Mouse (Mus musculus): Measurements from ENCODE around the gene Col5a2. TPM values are rescaled to one million over a fixed set of nuclear protein-coding genes. Genes with fewer than 3 reads are reported as not detected.
"Not testable (repeated sequence)": the region's sequence is repeated elsewhere in the genome, so short reads cannot be mapped to it uniquely, and the experiment has no call there.

The Col5a2 gene
- polyA plus RNA-seq, 2 experiments, result 180 to 182 TPM

GRCm38 (mm10) chr1:45431922-45432321 lies 71.2 kb downstream of the Col5a2 start:
- Histone ChIP-seq H3K4me1 (ENCODE audit: control insufficient read depth, insufficient read depth, low read length) (no peaks in the 10 kb centered on the region), H3K27ac (replicated peaks; ENCODE audit: low read depth, low read length) (no peak overlapping the region), H3K4me2 (replicated peaks; ENCODE audit: low read depth, low read length, severe bottlenecking) (no peak overlapping the region), H3K9ac (ENCODE audit: low read depth, low read length, severe bottlenecking) (no peak overlapping the region), H3K4me3 (replicated peaks; ENCODE audit: low read length) (no peak overlapping the region), H3K9me3 (ENCODE audit: control insufficient read depth, low read length) (0 out of 2 replicates have a peak, but pooled peaks cover 4% of the 10 kb centered on the region), H3K27me3 (ENCODE audit: control insufficient read depth, insufficient read depth, low read length) (no peaks in the 10 kb centered on the region), H3K36me3 (ENCODE audit: control insufficient read depth, insufficient read depth, low read length) (peaks cover 40% of the 10 kb centered on the region)
- ATAC-seq (ENCODE audit: low FRiP score, low read depth) (peak; percentile 62), DNase-seq (ENCODE audit: low spot score) (peak; percentile 84)
- TF ChIP-seq POLR2A (IDR thresholded peaks at IDR 0.05; ENCODE audit: borderline replicate concordance, extremely low read depth, insufficient read depth, insufficient read length), result no peak
- 8% methylated on average over 3 of the region's 3 CpGs for WGBS

- Histone ChIP-seq H3K9me3 (ENCODE audit: control insufficient read depth, low read length) (0 out of 2 replicates have a peak, but pooled peaks cover 4% of the 10 kb centered on the region), H3K4me3 (replicated peaks; ENCODE audit: low read length) (no peak overlapping the region), H3K27ac (replicated peaks; ENCODE audit: low read depth, low read length) (no peak overlapping the region), H3K9ac (ENCODE audit: low read depth, low read length, severe bottlenecking) (no peak overlapping the region), H3K4me2 (replicated peaks; ENCODE audit: low read depth, low read length, severe bottlenecking) (no peak overlapping the region), H3K36me3 (ENCODE audit: control insufficient read depth, insufficient read depth, low read length) (peaks cover 46% of the 10 kb centered on the region), H3K4me1 (ENCODE audit: control insufficient read depth, insufficient read depth, low read length) (no peaks in the 10 kb centered on the region), H3K27me3 (ENCODE audit: control insufficient read depth, insufficient read depth, low read length) (no peaks in the 10 kb centered on the region)
- DNase-seq (ENCODE audit: low spot score) (peak; percentile 26), ATAC-seq (ENCODE audit: low FRiP score, low read depth) (no peak)
- 77% methylated on average over 4 of the region's 4 CpGs for WGBS
- no peak for TF ChIP-seq POLR2A (IDR thresholded peaks at IDR 0.05; ENCODE audit: borderline replicate concordance, extremely low read depth, insufficient read depth, insufficient read length)
Measured at GRCm38 (mm10) chr1:45430520-45430919, 72.6 kb downstream of the Col5a2 start.

- not testable (repeated sequence) for H3K27ac ChIP-seq (replicated peaks; ENCODE audit: low read depth, low read length); H3K4me1 ChIP-seq (ENCODE audit: control insufficient read depth, insufficient read depth, low read length); ATAC-seq (ENCODE audit: low FRiP score, low read depth); H3K9me3 ChIP-seq (ENCODE audit: control insufficient read depth, low read length); H3K4me2 ChIP-seq (replicated peaks; ENCODE audit: low read depth, low read length, severe bottlenecking); H3K4me3 ChIP-seq (replicated peaks; ENCODE audit: low read length); DNase-seq (ENCODE audit: low spot score); H3K27me3 ChIP-seq (ENCODE audit: control insufficient read depth, insufficient read depth, low read length); H3K9ac ChIP-seq (ENCODE audit: low read depth, low read length, severe bottlenecking)
- H3K36me3 ChIP-seq (ENCODE audit: control insufficient read depth, insufficient read depth, low read length), result peaks cover 36% of the 10 kb centered on the region
- WGBS, result 85% methylated on average over 5 of the region's 5 CpGs
Measured at GRCm38 (mm10) chr1:45429145-45429544, 73.9 kb downstream of the Col5a2 start.

GRCm38 (mm10) chr1:45423915-45424314 lies 79.2 kb downstream of the Col5a2 start:
- no peak for TF ChIP-seq POLR2A (IDR thresholded peaks at IDR 0.05; ENCODE audit: borderline replicate concordance, extremely low read depth, insufficient read depth, insufficient read length)
- Histone ChIP-seq H3K36me3 (ENCODE audit: control insufficient read depth, insufficient read depth, low read length) (peaks cover 50% of the 10 kb centered on the region), H3K9me3 (ENCODE audit: control insufficient read depth, low read length) (0 out of 2 replicates have a peak, but pooled peaks cover 4% of the 10 kb centered on the region), H3K4me3 (replicated peaks; ENCODE audit: low read length) (no peak overlapping the region), H3K27ac (replicated peaks; ENCODE audit: low read depth, low read length) (no peak overlapping the region), H3K27me3 (ENCODE audit: control insufficient read depth, insufficient read depth, low read length) (no peaks in the 10 kb centered on the region), H3K9ac (ENCODE audit: low read depth, low read length, severe bottlenecking) (no peak overlapping the region), H3K4me1 (ENCODE audit: control insufficient read depth, insufficient read depth, low read length) (no peaks in the 10 kb centered on the region), H3K4me2 (replicated peaks; ENCODE audit: low read depth, low read length, severe bottlenecking) (no peak overlapping the region)
- WGBS, result 80% methylated on average over 5 of the region's 5 CpGs
- DNase-seq (ENCODE audit: low spot score) (no peak), ATAC-seq (ENCODE audit: low FRiP score, low read depth) (no peak)

- H3K36me3 ChIP-seq (ENCODE audit: control insufficient read depth, insufficient read depth, low read length), result peaks cover 34% of the 10 kb centered on the region
- H3K27ac ChIP-seq (replicated peaks; ENCODE audit: low read depth, low read length), result no peak overlapping the region
- H3K4me1 ChIP-seq (ENCODE audit: control insufficient read depth, insufficient read depth, low read length), result no peaks in the 10 kb centered on the region
- no peak for ATAC-seq (ENCODE audit: low FRiP score, low read depth)
- no peak overlapping the region for H3K9ac ChIP-seq (ENCODE audit: low read depth, low read length, severe bottlenecking)
- H3K4me2 ChIP-seq (replicated peaks; ENCODE audit: low read depth, low read length, severe bottlenecking), result no peak overlapping the region
- DNase-seq (ENCODE audit: low spot score), result peak; percentile 68
- H3K4me3 ChIP-seq (replicated peaks; ENCODE audit: low read length), result no peak overlapping the region
- no peaks in the 10 kb centered on the region for H3K27me3 ChIP-seq (ENCODE audit: control insufficient read depth, insufficient read depth, low read length)
- TF ChIP-seq POLR2A (IDR thresholded peaks at IDR 0.05; ENCODE audit: borderline replicate concordance, extremely low read depth, insufficient read depth, insufficient read length), result no peak
- H3K9me3 ChIP-seq (ENCODE audit: control insufficient read depth, low read length), result no peaks in the 10 kb centered on the region
Measured at GRCm38 (mm10) chr1:45420554-45420953, 82.5 kb downstream of the Col5a2 start.

GRCm38 (mm10) chr1:45419858-45420257 lies 83.2 kb downstream of the Col5a2 start:
- Histone ChIP-seq H3K4me3 (replicated peaks; ENCODE audit: low read length) (no peak overlapping the region), H3K27ac (replicated peaks; ENCODE audit: low read depth, low read length) (no peak overlapping the region), H3K9ac (ENCODE audit: low read depth, low read length, severe bottlenecking) (no peak overlapping the region), H3K9me3 (ENCODE audit: control insufficient read depth, low read length) (no peaks in the 10 kb centered on the region), H3K27me3 (ENCODE audit: control insufficient read depth, insufficient read depth, low read length) (no peaks in the 10 kb centered on the region), H3K4me1 (ENCODE audit: control insufficient read depth, insufficient read depth, low read length) (no peaks in the 10 kb centered on the region), H3K4me2 (replicated peaks; ENCODE audit: low read depth, low read length, severe bottlenecking) (no peak overlapping the region), H3K36me3 (ENCODE audit: control insufficient read depth, insufficient read depth, low read length) (peaks cover 34% of the 10 kb centered on the region)
- peak; percentile 9 for DNase-seq (ENCODE audit: low spot score)
- no peak for TF ChIP-seq POLR2A (IDR thresholded peaks at IDR 0.05; ENCODE audit: borderline replicate concordance, extremely low read depth, insufficient read depth, insufficient read length)
- 85% methylated on average over 2 of the region's 2 CpGs for WGBS
- ATAC-seq (ENCODE audit: low FRiP score, low read depth), result no peak
